Mouse (Mus musculus) testis, adult 2 months (tissue): ENCODE data around the gene Eaf1.

Experiments
- CTCF ChIP-seq: fragments of 200-500 bp; IDR thresholded peaks from 2 replicates; pipeline ENCODE4 v1.5.1; 2012; ENCODE audit warnings: low read depth, mild to moderate bottlenecking, inconsistent platforms, low read length, moderate library complexity; ENCODE audit not compliant: control insufficient read depth, insufficient read depth, insufficient replicate concordance
- POLR2A ChIP-seq: fragments of 200-500 bp; IDR thresholded peaks from 2 replicates; pipeline ENCODE4 v1.6.1; 2012; ENCODE audit warnings: low read depth, mild to moderate bottlenecking, inconsistent platforms, low read length, moderate library complexity; ENCODE audit not compliant: control insufficient read depth

- TF ChIP-seq CTCF, result no peak
- no peak for TF ChIP-seq POLR2A
These were observed at the start of gene Eaf1 for GRCm38 (mm10) chr14:31494349-31494974.
